Mouse (Mus musculus) embryonic facial prominence, embryonic 13.5 days (tissue): ENCODE measurements around the gene Sectm1b. TPM values are rescaled to one million over a fixed set of nuclear protein-coding genes. Genes with fewer than 3 reads are reported as not detected.

ENCODE experiments used
- ATAC-seq: fragments of 200-750 bp; cut with Nextera tagmentation; 2 replicates; pipeline ENCODE4 v1.8.0; 2017; ENCODE audit warnings: low read depth; ENCODE audit not compliant: insufficient number of reproducible peaks, insufficient read depth, low FRiP score, low TSS enrichment
- H3K27ac ChIP-seq: fragments of 300-500 bp; sonication (generic); 2 replicates; pipeline ENCODE4 v1.5.1; 2015; ENCODE audit warnings: moderate library complexity, mild to moderate bottlenecking, inconsistent platforms
- H3K27me3 ChIP-seq: fragments of 300-500 bp; sonication (generic); 2 replicates; pipeline ENCODE4 v1.6.1; 2015; ENCODE audit warnings: mild to moderate bottlenecking, inconsistent platforms
- H3K36me3 ChIP-seq: fragments of 300-500 bp; sonication (generic); 2 replicates; pipeline ENCODE4 v1.6.1; 2015; ENCODE audit warnings: mild to moderate bottlenecking, inconsistent platforms
- H3K4me1 ChIP-seq: fragments of 300-500 bp; sonication (generic); 2 replicates; pipeline ENCODE4 v1.6.1; 2015; ENCODE audit warnings: inconsistent platforms
- H3K4me2 ChIP-seq: fragments of 300-500 bp; sonication (generic); 2 replicates; pipeline ENCODE4 v1.6.1; 2015; ENCODE audit warnings: moderate library complexity, mild to moderate bottlenecking, inconsistent platforms
- H3K4me3 ChIP-seq: fragments of 300-500 bp; sonication (generic); 2 replicates; pipeline ENCODE4 v1.5.1; 2015; ENCODE audit warnings: mild to moderate bottlenecking, inconsistent platforms
- H3K9ac ChIP-seq: fragments of 300-500 bp; sonication (generic); 2 replicates; pipeline ENCODE4 v1.6.1; 2015; ENCODE audit warnings: mild to moderate bottlenecking, inconsistent platforms
- H3K9me3 ChIP-seq: fragments of 300-500 bp; sonication (generic); 2 replicates; pipeline ENCODE4 v1.6.1; 2016; ENCODE audit warnings: inconsistent platforms
- WGBS: fragments of 180-500 bp; shearing (Covaris S2); methylation state at CpG from one replicate; pipeline ENCODE4 v1.1.7; 2015; ENCODE audit warnings: mixed read lengths; 5-methylcytosine and 5-hydroxymethylcytosine counted together
- polyA plus RNA-seq: library from polyadenylated mRNA; unstranded; fragments of >200 nt; fragmentation: Nextera tagmentation; extraction: Ambion mirVana; gene quantifications from 2 replicates; pipeline ENCODE4 v1.2.1, GENCODE M21; 2015

Sectm1b gene
- polyA plus RNA-seq, 1 experiment from 2014 or later: 0.59 TPM

GRCm38 (mm10) chr11:121015472-121015871, 47.9 kb downstream of the Sectm1b start:
- Histone ChIP-seq H3K36me3 (no peaks in the 10 kb centered on the region), H3K27ac (no peak overlapping the region), H3K27me3 (no peaks in the 10 kb centered on the region), H3K4me1 (no peaks in the 10 kb centered on the region), H3K4me2 (no peak overlapping the region), H3K4me3 (no peak overlapping the region), H3K9me3 (no peaks in the 10 kb centered on the region), H3K9ac (no peak overlapping the region)
- 56% methylated on average over 6 of the region's 6 CpGs for WGBS
- ATAC-seq: no peak

GRCm38 (mm10) chr11:121014896-121015300, 48.5 kb downstream of the Sectm1b start:
- 55% methylated on average over 19 of the region's 19 CpGs for WGBS
- H3K4me3 ChIP-seq: peak overlapping the region; percentile 18; the same call in 1 of the 2 replicates

GRCm38 (mm10) chr11:121013656-121014055, 49.7 kb downstream of the Sectm1b start:
- H3K4me1 ChIP-seq: no peaks in the 10 kb centered on the region
- no peak overlapping the region for H3K9ac ChIP-seq
- no peaks in the 10 kb centered on the region for H3K36me3 ChIP-seq
- H3K4me2 ChIP-seq: no peak overlapping the region
- no peaks in the 10 kb centered on the region for H3K27me3 ChIP-seq
- no peaks in the 10 kb centered on the region for H3K9me3 ChIP-seq
- ATAC-seq: no peak
- no peak overlapping the region for H3K4me3 ChIP-seq
- WGBS: 81% methylated on average over 7 of the region's 7 CpGs
- no peak overlapping the region for H3K27ac ChIP-seq

More at GRCm38 (mm10) chr11:121014896-121015300, 48.5 kb downstream of the Sectm1b start:
- Histone ChIP-seq H3K27me3 (no peaks in the 10 kb centered on the region), H3K27ac (no peak overlapping the region), H3K4me1 (no peaks in the 10 kb centered on the region), H3K9me3 (no peaks in the 10 kb centered on the region), H3K4me2 (peak overlapping the region; percentile 39), H3K9ac (no peak overlapping the region), H3K36me3 (no peaks in the 10 kb centered on the region)
- ATAC-seq: no peak

- no peaks in the 10 kb centered on the region for H3K9me3 ChIP-seq
- H3K36me3 ChIP-seq: no peaks in the 10 kb centered on the region
- H3K4me3 ChIP-seq: no peak overlapping the region
- H3K27ac ChIP-seq: no peak overlapping the region
- H3K4me1 ChIP-seq: peaks cover 11% of the 10 kb centered on the region
- no peak overlapping the region for H3K4me2 ChIP-seq
- no peak overlapping the region for H3K9ac ChIP-seq
- ATAC-seq: no peak
- 96% methylated on average over 3 of the region's 3 CpGs for WGBS
- no peaks in the 10 kb centered on the region for H3K27me3 ChIP-seq
Measured at GRCm38 (mm10) chr11:121010044-121010755, 53.2 kb downstream of the Sectm1b start.

- H3K27me3 ChIP-seq: no peaks in the 10 kb centered on the region
- H3K27ac ChIP-seq: 0 out of 2 replicates have a peak overlapping the region, but pooled peaks have one; percentile 44
- ATAC-seq: no peak
- H3K9ac ChIP-seq: no peak overlapping the region
- H3K4me2 ChIP-seq: no peak overlapping the region
- no peaks in the 10 kb centered on the region for H3K9me3 ChIP-seq
- H3K4me1 ChIP-seq: peaks cover 19% of the 10 kb centered on the region
- H3K36me3 ChIP-seq: no peaks in the 10 kb centered on the region
- WGBS: 76% methylated on average over 6 of the region's 6 CpGs
- H3K4me3 ChIP-seq: no peak overlapping the region
Measured at GRCm38 (mm10) chr11:121006184-121006583, 57.2 kb downstream of the Sectm1b start.

GRCm38 (mm10) chr11:121004281-121004680, 59.1 kb downstream of the Sectm1b start:
- Histone ChIP-seq H3K4me3 (no peak overlapping the region), H3K9me3 (no peaks in the 10 kb centered on the region), H3K36me3 (0 out of 2 replicates have a peak, but pooled peaks cover under 1% of the 10 kb centered on the region), H3K4me2 (no peak overlapping the region), H3K27me3 (no peaks in the 10 kb centered on the region), H3K4me1 (peaks cover 19% of the 10 kb centered on the region), H3K27ac (no peak overlapping the region), H3K9ac (no peak overlapping the region)
- WGBS: 63% methylated on average over 5 of the region's 5 CpGs
- ATAC-seq: no peak

Other genes with a start within 250 kb of the Sectm1b start
- 49.3 and 52.2 TPM in 2 replicates for gene Fasn, start 239.0 kb downstream of the Sectm1b start, polyA plus RNA-seq
- gene Ccdc57, start 130.7 kb downstream of the Sectm1b start, polyA plus RNA-seq: 6.1 and 6.8 TPM in 2 replicates
- gene Slc16a3, start 115.1 kb downstream of the Sectm1b start, polyA plus RNA-seq: 56.4 and 63.4 TPM in 2 replicates
- 132 and 134 TPM in 2 replicates for gene Csnk1d, start 72.2 kb downstream of the Sectm1b start, polyA plus RNA-seq
- 0.28 and 0.49 TPM in 2 replicates for gene Cd7, start 24.2 kb downstream of the Sectm1b start, polyA plus RNA-seq
- gene Sectm1a, start 17.7 kb upstream of the Sectm1b start, polyA plus RNA-seq: 0.26 and 0.52 TPM in 2 replicates
- not detected in 2 replicates for gene Tex19.2, start 55.1 kb upstream of the Sectm1b start, polyA plus RNA-seq
- 0.11 TPM in 1 of 2 replicates, not detected in the other for gene Tex19.1, start 82.6 kb upstream of the Sectm1b start, polyA plus RNA-seq
- gene Uts2r, start 96.7 kb upstream of the Sectm1b start, polyA plus RNA-seq: 0.15 TPM in 1 of 2 replicates, not detected in the other
- gene Hexdc, start 140.9 kb upstream of the Sectm1b start, polyA plus RNA-seq: 8.8 and 9.3 TPM in 2 replicates
- 18.5 and 22.2 TPM in 2 replicates for gene Ogfod3, start 141.1 kb upstream of the Sectm1b start, polyA plus RNA-seq
- 44.6 and 45.1 TPM in 2 replicates for gene Cybc1, start 165.8 kb upstream of the Sectm1b start, polyA plus RNA-seq
- 61.4 and 67.7 TPM in 2 replicates for gene Narf, start 173.7 kb upstream of the Sectm1b start, polyA plus RNA-seq
- 9.9 and 10.6 TPM in 2 replicates for gene Foxk2, start 196.4 kb upstream of the Sectm1b start, polyA plus RNA-seq